Mouse (Mus musculus) spleen, adult 2 months (tissue): ENCODE measurements around the gene Crim1. TPM values are rescaled to one million over a fixed set of nuclear protein-coding genes. Genes with fewer than 3 reads are reported as not detected.

Experiments
- DNase-seq, 2 experiments: peaks; one replicate each; pipeline versions ENCODE4 v3.0.0 to v3.0.0-alpha.2; 2012 to 2021; ENCODE audit warnings: low spot score in 2 of 2, low read depth in 1 of 2
- H3K27ac ChIP-seq: fragments of 200-500 bp; 2 replicates; pipeline ENCODE4 v1.5.1; 2012; ENCODE audit warnings: low read length, inconsistent platforms; ENCODE audit not compliant: insufficient read depth
- H3K27me3 ChIP-seq: fragments of 200-500 bp; 2 replicates; pipeline ENCODE4 v1.6.1; 2012; ENCODE audit warnings: mild to moderate bottlenecking, moderate library complexity, low read length, inconsistent platforms; ENCODE audit not compliant: control insufficient read depth, insufficient read depth
- H3K36me3 ChIP-seq: fragments of 200-500 bp; 2 replicates; pipeline ENCODE4 v1.6.1; 2012; ENCODE audit warnings: mild to moderate bottlenecking, low read length, inconsistent platforms; ENCODE audit not compliant: control insufficient read depth, insufficient read depth
- H3K4me1 ChIP-seq: fragments of 200-500 bp; 2 replicates; pipeline ENCODE4 v1.6.1; 2011; ENCODE audit warnings: inconsistent platforms; ENCODE audit not compliant: control insufficient read depth, insufficient read depth, insufficient read length
- H3K4me3 ChIP-seq: fragments of 200-500 bp; 2 replicates; pipeline ENCODE4 v1.5.1; 2011; ENCODE audit warnings: mild to moderate bottlenecking, inconsistent platforms; ENCODE audit not compliant: insufficient read depth, insufficient read length; ENCODE audit errors: extremely low read depth
- CTCF ChIP-seq: fragments of 200-500 bp; IDR thresholded peaks from 2 replicates; pipeline ENCODE4 v1.5.1; 2011; ENCODE audit warnings: mild to moderate bottlenecking, inconsistent platforms; ENCODE audit not compliant: insufficient read depth, insufficient read length, insufficient replicate concordance; ENCODE audit errors: extremely low read depth
- POLR2A ChIP-seq: fragments of 200-500 bp; IDR thresholded peaks from 2 replicates; pipeline ENCODE4 v1.6.1; 2011; ENCODE audit warnings: low read depth, low read length, inconsistent platforms
- WGBS: fragments of 180-500 bp; shearing (Covaris S2); methylation state at CpG from one replicate; pipeline ENCODE4 v1.1.7; 2018; 5-methylcytosine and 5-hydroxymethylcytosine counted together
- polyA plus RNA-seq: library from polyadenylated mRNA; depleted of rRNA; stranded (reverse); fragments of >200 nt; gene quantifications from 2 replicates; pipeline ENCODE4 v1.2.3, GENCODE M21; 2012

The Crim1 gene
- polyA plus RNA-seq, 1 experiment = 20.5 TPM

DNA sequence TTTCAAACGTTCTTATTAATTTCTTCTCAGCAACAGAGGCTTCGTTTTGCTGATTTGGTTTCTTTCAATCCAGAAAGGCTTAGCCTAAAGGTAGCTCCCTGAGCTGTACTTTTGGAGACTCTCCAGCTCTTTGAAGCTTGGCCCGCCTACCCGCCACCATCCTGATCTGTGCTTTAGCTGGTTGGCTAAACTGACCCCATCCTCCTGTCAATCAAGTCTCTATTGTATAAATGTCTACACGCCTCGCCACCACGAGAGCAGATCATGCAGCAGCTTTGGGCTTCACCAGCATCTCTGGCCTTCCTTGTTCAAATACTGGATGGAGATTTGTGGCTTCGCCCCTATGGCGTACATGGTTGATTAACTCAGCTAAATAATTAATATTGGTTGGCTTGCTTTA lies 108.2 kb downstream of the Crim1 start:
- no peaks in the 10 kb centered on the region for H3K27me3 ChIP-seq
- no peaks in the 10 kb centered on the region for H3K36me3 ChIP-seq
- H3K27ac ChIP-seq = no peak overlapping the region
- TF ChIP-seq CTCF = no peak
- TF ChIP-seq POLR2A = no peak
- 87% methylated on average over 9 of the region's 9 CpGs for WGBS
- no peaks in the 10 kb centered on the region for H3K4me1 ChIP-seq
- no peak overlapping the region for H3K4me3 ChIP-seq
- DNase-seq = no peak

DNA sequence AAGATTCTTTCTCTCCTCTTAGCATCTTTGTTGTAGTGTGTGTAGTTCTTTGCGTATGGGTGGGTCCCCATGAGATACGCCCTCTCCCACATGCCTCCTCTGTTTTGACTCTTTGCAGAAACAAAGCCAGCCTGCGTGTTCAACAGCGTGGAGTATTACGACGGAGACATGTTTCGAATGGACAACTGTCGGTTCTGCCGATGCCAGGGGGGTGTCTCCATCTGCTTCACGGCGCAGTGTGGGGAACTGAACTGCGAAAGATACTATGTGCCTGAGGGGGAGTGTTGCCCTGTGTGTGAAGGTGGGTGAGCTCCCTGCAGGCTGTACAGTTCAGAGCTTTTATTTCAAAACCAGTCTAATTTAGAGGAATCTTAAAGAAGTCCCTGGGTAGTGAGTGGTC lies 113.0 kb downstream of the Crim1 start:
- H3K36me3 ChIP-seq = no peaks in the 10 kb centered on the region
- no peaks in the 10 kb centered on the region for H3K27me3 ChIP-seq
- H3K4me3 ChIP-seq = no peak overlapping the region
- no peak overlapping the region for H3K27ac ChIP-seq
- WGBS = 93% methylated on average over 12 of the region's 12 CpGs
- no peaks in the 10 kb centered on the region for H3K4me1 ChIP-seq
- DNase-seq = no peak
- no peak for TF ChIP-seq CTCF
- TF ChIP-seq POLR2A = no peak

DNA sequence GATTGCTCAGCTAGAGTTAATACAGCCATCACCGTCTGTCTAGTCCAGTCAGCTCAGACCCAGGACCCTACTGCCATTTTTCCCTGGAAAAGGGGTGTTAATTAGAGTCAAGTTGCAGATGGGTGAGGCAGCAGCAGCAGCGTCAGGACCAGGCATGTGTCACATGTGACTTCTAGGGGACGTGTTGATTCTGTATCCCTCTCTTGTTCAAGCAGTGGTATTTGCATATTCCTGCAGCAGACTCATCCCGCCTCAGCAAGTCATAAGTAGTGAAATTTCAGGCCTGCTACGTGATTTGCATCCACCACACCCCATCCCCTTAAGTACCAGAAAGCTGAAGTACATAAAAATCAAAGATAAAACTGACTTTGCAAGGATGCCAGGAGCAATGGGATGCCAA lies 113.6 kb downstream of the Crim1 start:
- TF ChIP-seq CTCF = no peak
- TF ChIP-seq POLR2A = no peak
- WGBS = 85% methylated on average over 5 of the region's 5 CpGs
- Histone ChIP-seq H3K4me3 (no peak overlapping the region), H3K27me3 (no peaks in the 10 kb centered on the region), H3K36me3 (no peaks in the 10 kb centered on the region), H3K27ac (no peak overlapping the region), H3K4me1 (no peaks in the 10 kb centered on the region)
- no peak for DNase-seq

DNA sequence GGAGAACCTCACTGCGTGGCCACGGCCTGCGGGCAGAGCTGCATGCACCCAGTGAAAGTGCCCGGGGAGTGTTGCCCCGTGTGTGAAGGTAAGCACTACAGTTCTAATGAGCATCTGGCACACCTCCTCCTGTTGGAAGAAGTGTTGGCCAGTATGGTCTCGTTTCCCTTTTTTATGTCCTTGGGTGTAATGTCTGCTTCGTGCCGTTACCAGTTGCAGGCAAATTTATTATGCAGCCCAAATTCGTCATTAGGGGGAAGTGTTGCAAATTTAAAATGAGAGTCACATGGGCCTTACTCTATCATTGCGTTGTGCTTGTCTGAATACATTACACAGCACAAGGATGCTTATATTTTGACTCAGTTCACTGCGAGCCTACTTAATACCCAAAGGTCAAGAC lies 115.6 kb downstream of the Crim1 start:
- no peak for DNase-seq
- Histone ChIP-seq H3K4me1 (no peaks in the 10 kb centered on the region), H3K4me3 (no peak overlapping the region), H3K36me3 (no peaks in the 10 kb centered on the region), H3K27ac (no peak overlapping the region), H3K27me3 (no peaks in the 10 kb centered on the region)
- 90% methylated on average over 11 of the region's 11 CpGs for WGBS
- TF ChIP-seq CTCF (no peak), POLR2A (no peak)

DNA sequence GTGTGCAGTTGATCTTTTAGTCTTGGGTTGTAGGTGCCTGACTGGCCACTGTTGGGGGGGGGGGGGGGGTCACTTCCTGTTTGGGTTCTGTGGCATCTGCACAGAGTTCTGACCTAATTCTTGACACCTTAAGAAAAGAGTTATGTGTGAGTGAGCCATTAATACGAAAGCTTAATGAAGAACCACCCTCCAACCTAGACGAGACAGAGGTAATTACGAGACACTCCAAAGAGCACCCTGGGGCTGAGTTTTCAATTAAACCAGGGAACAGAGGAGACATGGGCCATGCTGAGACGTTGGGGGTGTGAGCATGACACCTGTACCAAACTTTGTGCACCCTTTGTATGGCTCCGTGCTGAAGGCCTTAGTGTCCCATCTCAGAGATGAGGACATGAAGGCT lies 117.3 kb downstream of the Crim1 start:
- WGBS = 87% methylated on average over 5 of the region's 5 CpGs
- H3K27me3 ChIP-seq = no peaks in the 10 kb centered on the region
- no peaks in the 10 kb centered on the region for H3K36me3 ChIP-seq
- H3K4me3 ChIP-seq = no peak overlapping the region
- DNase-seq = no peak
- TF ChIP-seq CTCF (no peak), POLR2A (no peak)
- no peaks in the 10 kb centered on the region for H3K4me1 ChIP-seq
- no peak overlapping the region for H3K27ac ChIP-seq

DNA sequence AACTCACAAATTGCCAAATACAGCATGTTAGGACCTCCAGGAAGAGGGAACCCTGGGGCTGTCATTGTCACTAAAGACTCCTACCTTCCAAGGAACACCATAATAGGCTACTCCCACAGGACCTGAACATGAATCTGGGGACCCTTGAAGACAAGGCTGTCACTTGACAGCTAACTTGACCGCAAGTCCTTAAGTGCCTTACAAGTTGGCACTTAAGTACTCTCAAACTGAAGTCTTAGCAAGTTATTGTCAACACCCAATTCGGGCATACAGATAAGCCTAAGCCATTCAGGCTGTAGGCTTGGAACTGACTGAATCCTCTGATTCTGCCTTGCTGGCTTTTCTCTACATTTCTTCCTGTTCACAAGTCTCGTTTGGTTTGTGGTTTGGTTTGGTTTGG lies 118.8 kb downstream of the Crim1 start:
- H3K4me1 ChIP-seq = no peaks in the 10 kb centered on the region
- no peak overlapping the region for H3K27ac ChIP-seq
- H3K4me3 ChIP-seq = no peak overlapping the region
- no peaks in the 10 kb centered on the region for H3K27me3 ChIP-seq
- TF ChIP-seq CTCF (no peak), POLR2A (no peak)
- WGBS = 70% methylated on average over 3 of the region's 3 CpGs
- no peaks in the 10 kb centered on the region for H3K36me3 ChIP-seq
- no peak for DNase-seq

DNA sequence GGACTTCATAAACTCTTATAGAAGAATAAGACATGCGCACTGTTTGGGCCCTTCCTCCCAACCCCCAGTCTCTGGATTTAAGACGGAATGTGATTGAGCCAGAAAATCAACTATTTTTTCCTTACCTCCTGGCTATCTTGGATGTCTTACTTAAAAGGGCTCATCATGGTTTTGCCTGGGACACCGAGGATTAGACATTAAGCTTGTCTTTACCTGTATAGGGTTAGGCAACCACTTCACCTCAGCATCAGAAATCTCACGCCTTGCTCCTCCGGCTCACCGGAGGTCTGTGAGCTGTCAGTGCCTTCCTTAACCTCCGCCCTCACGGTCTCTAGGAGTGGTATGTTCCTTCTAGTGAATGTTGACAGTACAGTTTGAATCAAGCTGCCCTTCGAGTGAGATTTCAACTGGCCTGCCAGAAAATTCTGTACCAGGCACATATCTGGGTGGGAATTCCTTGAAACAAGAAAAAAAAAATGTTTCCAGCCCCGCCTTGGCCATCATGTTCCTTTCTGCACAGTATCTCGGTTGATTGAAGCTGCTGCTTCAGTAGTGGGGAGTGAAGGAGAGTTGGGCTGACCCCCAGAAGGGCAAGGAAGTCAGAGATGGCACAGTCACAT lies 121.3 kb downstream of the Crim1 start:
- Histone ChIP-seq H3K27me3 (no peaks in the 10 kb centered on the region), H3K27ac (no peak overlapping the region), H3K4me1 (no peaks in the 10 kb centered on the region), H3K4me3 (no peak overlapping the region), H3K36me3 (no peaks in the 10 kb centered on the region)
- DNase-seq = no peak
- TF ChIP-seq POLR2A (no peak), CTCF (no peak)
- WGBS = 87% methylated on average over 11 of the region's 11 CpGs
